Mouse (Mus musculus) neural tube, embryonic 10.5 days (tissue): ENCODE data around the gene Ppfia1.

ENCODE experiments used
- DNase-seq: peaks from one replicate; pipeline ENCODE4 v3.0.0-alpha.2; 2017; ENCODE audit warnings: low spot score; ENCODE audit errors: extremely low spot score

The Ppfia1 gene

GRCm38 (mm10) chr7:144490201-144490873 is 63.2 kb downstream of the Ppfia1 start:
- no peak for DNase-seq

GRCm38 (mm10) chr7:144489067-144489774 is 64.3 kb downstream of the Ppfia1 start:
- no peak for DNase-seq

GRCm38 (mm10) chr7:144480314-144480713 is 73.2 kb downstream of the Ppfia1 start:
- DNase-seq, result no peak

DNA sequence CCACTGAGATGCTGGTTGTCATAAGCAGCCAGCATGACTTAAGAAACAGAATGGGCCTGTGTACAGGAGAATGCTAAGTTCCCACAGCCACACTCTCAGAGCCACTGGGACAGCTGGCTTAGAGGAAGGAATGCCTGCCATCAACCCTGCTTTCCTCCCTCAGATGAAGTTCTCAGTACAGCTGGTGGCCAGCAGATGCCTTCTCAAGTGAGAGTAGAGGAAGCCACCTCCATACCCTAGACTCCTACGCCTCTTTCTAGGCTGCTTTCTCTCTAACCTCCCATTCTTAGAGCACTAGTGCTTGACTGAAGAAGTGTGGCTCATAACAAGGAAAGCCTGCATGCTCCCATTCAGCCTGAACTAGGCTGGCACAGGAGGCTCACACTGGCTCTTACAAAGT is 74.0 kb downstream of the Ppfia1 start:
- no peak for DNase-seq

DNA sequence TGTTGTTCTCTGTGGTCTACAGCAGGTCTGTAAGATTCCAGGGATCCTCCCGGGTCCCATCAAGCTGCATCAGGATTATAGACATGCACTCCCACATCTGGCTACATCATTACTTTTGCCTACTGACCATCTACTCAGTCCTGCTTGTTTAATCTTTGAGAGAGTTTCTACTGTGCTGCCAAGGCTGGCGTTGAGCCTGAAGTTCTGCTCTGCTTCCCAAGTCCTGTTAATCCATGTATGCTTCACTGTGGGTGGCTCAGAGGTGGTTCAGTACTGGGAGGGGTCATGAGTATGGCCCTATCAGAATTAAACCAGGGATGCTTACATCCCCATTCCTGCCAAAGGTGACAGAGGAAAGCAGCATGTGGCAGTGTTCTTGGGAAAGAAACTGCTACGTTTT is 77.8 kb downstream of the Ppfia1 start:
- no peak for DNase-seq

DNA sequence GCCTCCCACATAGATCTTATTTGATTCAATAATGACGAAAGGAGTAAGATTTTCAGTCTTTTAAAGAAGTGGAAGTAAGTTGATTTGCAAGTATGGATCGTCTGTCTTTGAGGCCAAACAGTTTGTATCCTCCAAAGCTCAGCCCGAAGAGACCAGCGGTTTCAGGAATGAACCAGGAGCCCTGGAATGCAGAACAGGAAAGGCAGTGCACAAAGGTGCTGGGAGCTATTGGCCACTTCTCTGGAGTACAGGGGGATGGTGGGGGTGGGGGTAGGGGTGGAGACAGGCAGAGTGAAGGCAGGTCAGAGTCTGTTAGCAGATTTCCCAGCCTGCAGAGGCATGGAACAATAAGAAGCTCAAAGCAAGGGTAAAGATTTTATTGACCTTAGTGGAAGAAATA is 80.0 kb downstream of the Ppfia1 start:
- no peak for DNase-seq

DNA sequence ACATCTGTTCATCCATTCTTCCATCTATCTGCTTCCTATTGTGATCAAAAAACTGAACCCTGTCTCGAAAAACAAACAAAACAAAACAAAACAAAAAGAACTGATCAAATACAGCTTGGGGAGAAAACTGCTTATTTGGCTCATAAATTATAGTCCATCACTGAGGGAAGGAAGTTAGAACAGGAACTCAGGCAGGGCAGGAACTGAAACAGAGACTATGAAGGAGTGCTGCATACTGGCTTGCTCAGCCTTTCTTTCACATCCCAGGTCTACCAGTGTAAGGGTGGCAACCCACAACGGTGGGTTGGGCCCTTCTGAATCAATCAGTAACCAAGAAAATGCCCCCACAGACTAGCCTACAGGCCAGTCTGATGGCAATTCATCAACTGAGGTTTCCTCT is 82.4 kb downstream of the Ppfia1 start:
- DNase-seq, result no peak

DNA sequence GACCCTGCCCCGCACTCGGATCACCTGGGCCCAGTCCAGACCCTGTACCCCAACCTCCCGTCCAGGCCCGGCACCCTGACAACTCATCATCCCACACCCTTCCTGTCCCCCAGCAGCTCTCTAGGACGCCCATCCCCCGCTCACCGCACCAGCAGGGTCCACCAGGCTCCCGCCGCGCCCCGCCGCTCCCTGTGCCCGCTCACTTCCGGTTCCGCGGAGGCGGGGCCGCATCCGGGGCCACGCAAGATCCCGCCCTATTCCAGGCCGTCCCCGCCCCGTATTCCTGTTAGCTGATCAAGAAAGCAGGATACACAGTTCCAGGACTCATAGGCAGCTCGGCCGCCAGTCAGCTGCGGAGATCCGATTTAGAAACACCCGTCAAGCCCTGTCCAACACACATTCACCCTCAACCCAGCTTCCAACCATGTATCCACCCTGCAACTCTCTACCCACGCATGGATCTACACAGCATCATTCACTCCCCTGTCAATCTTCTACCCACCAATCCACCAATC is 82.9 kb downstream of the Ppfia1 start, which contains the start of gene Cttn:
Cttn (minus strand) TSS at position 465 of the 515 bp plus-strand sequence.
- DNase-seq, result peak; percentile 89

GRCm38 (mm10) chr7:144469908-144470544 is 83.5 kb downstream of the Ppfia1 start:
- DNase-seq, result peak; percentile 34

GRCm38 (mm10) chr7:144469181-144469641 is 84.3 kb downstream of the Ppfia1 start:
- no peak for DNase-seq

GRCm38 (mm10) chr7:144468741-144469140 is 84.8 kb downstream of the Ppfia1 start:
- no peak for DNase-seq

- DNase-seq, result no peak
Measured at GRCm38 (mm10) chr7:144462577-144462976, 91.0 kb downstream of the Ppfia1 start.

GRCm38 (mm10) chr7:144461246-144461902 is 92.2 kb downstream of the Ppfia1 start:
- no peak for DNase-seq

- DNase-seq, result no peak
Measured at GRCm38 (mm10) chr7:144458881-144459280, 94.6 kb downstream of the Ppfia1 start.

GRCm38 (mm10) chr7:144450661-144451060 is 102.9 kb downstream of the Ppfia1 start:
- DNase-seq, result no peak

- no peak for DNase-seq
Measured at GRCm38 (mm10) chr7:144449637-144450570, 103.6 kb downstream of the Ppfia1 start.

- DNase-seq, result no peak
Measured at GRCm38 (mm10) chr7:144448186-144448585, 105.3 kb downstream of the Ppfia1 start.

DNA sequence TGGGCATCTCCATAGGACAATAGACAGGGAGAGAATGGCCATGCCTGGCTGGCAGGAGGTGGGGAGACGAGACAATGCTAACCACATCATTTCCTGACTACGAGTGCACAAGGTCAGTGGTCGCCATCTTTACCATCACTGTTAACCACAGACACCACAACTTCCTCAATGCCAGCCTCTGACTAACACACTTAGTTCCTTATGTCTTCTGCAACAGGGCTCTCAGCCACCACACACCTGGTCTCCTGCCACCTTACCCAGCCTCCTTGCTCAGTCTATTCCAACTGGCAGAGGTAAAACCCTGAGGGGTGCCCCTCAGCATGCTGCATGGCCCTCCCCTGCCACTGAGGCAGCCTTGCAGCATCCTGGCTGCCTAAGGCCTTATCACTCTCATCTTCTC is 106.4 kb downstream of the Ppfia1 start:
- no peak for DNase-seq

DNA sequence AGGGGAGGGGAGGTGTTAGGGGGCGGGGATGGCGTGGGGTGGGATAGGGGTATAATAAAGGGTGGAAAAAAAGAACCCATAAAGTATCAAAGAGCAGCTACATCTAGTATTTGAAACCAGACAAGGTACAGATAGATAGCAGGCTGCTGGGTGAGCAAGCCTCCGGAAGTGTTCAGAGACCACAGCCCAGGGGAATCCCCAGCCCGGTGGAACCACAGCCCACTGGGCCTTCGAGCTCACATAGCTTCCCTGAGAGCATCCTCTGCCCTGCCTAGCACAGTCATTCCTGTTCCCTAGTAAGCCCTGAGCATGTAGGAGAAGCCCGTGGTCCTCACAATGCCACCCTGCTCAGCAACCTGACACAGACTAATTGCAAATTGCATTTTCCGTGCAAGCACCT is 108.7 kb downstream of the Ppfia1 start:
- DNase-seq, result no peak

- DNase-seq, result no peak
Measured at GRCm38 (mm10) chr7:144441976-144442375, 111.6 kb downstream of the Ppfia1 start.
